Mouse (Mus musculus): ENCODE measurements around the gene Cep19. TPM values are rescaled to one million over a fixed set of nuclear protein-coding genes. Genes with fewer than 3 reads are reported as not detected.
A peak's percentile ranks its signal among the peaks of the same experiment; 100 is the strongest.

Gene Cep19
- total and polyA plus RNA-seq, 3 experiments = 8.6 to 9.8 (median 8.8) TPM

GRCm38 (mm10) chr16:32144592-32144991 is 45.0 kb downstream of the Cep19 start:
- Histone ChIP-seq H3K27ac (no peak overlapping the region), H3K79me2 (replicated peaks; ENCODE audit: control insufficient read depth, insufficient read depth, low read length) (no peaks in the 10 kb centered on the region), H3K9ac (ENCODE audit: low read depth, low read length) (no peak overlapping the region), H3K36me3 (ENCODE audit: control insufficient read depth, insufficient read depth, low read length) (no peaks in the 10 kb centered on the region), H3K27me3 (ENCODE audit: control insufficient read depth, insufficient read depth, low read length) (no peaks in the 10 kb centered on the region), H3K4me3 (no peak overlapping the region), H3K4me1 (ENCODE audit: control insufficient read depth, insufficient read depth, low read length) (no peaks in the 10 kb centered on the region)
- no peak for DNase-seq
- 93% methylated on average over 17 of the region's 17 CpGs for WGBS
- TF ChIP-seq CTCF (IDR thresholded peaks at IDR 0.05) (no peak), POLR2A (IDR thresholded peaks at IDR 0.05; ENCODE audit: insufficient read depth, low read depth, low read length) (no peak), EP300 (IDR thresholded peaks at IDR 0.05; ENCODE audit: insufficient read depth, low read depth, low read length) (no peak)
- intact Hi-C loops (cut with DNase I) = no loop called here

GRCm38 (mm10) chr16:32147589-32148207 is 48.1 kb downstream of the Cep19 start:
- intact Hi-C loops (cut with DNase I) = no loop called here
- Histone ChIP-seq H3K9ac (ENCODE audit: low read depth, low read length) (no peak overlapping the region), H3K27me3 (ENCODE audit: control insufficient read depth, insufficient read depth, low read length) (no peaks in the 10 kb centered on the region), H3K36me3 (ENCODE audit: control insufficient read depth, insufficient read depth, low read length) (no peaks in the 10 kb centered on the region), H3K27ac (peak overlapping the region; percentile 13), H3K79me2 (replicated peaks; ENCODE audit: control insufficient read depth, insufficient read depth, low read length) (no peaks in the 10 kb centered on the region), H3K4me1 (ENCODE audit: control insufficient read depth, insufficient read depth, low read length) (no peaks in the 10 kb centered on the region), H3K4me3 (no peak overlapping the region)
- DNase-seq = no peak
- 63% methylated on average over 11 of the region's 13 CpGs for WGBS
- TF ChIP-seq EP300 (IDR thresholded peaks at IDR 0.05; ENCODE audit: insufficient read depth, low read depth, low read length) (no peak), CTCF (IDR thresholded peaks at IDR 0.05) (0 out of 2 replicates have a peak, but pooled peaks have one; percentile 16), POLR2A (IDR thresholded peaks at IDR 0.05; ENCODE audit: insufficient read depth, low read depth, low read length) (no peak)

- no peak overlapping the region for H3K9ac ChIP-seq (ENCODE audit: low read depth, low read length)
Measured at GRCm38 (mm10) chr16:32153976-32154375, 54.4 kb downstream of the Cep19 start.

GRCm38 (mm10) chr16:32154437-32154836 is 54.8 kb downstream of the Cep19 start:
- Histone ChIP-seq H3K27me3 (ENCODE audit: control insufficient read depth, insufficient read depth, low read length) (no peaks in the 10 kb centered on the region), H3K4me3 (no peak overlapping the region), H3K4me1 (ENCODE audit: control insufficient read depth, insufficient read depth, low read length) (peaks cover 3% of the 10 kb centered on the region; the same call in 1 of the 2 replicates), H3K79me2 (replicated peaks; ENCODE audit: control insufficient read depth, insufficient read depth, low read length) (no peaks in the 10 kb centered on the region), H3K9ac (ENCODE audit: low read depth, low read length) (no peak overlapping the region), H3K27ac (no peak overlapping the region), H3K36me3 (ENCODE audit: control insufficient read depth, insufficient read depth, low read length) (no peaks in the 10 kb centered on the region)
- no peak for TF ChIP-seq POLR2A (IDR thresholded peaks at IDR 0.05; ENCODE audit: insufficient read depth, low read depth, low read length)
- no peak for TF ChIP-seq EP300 (IDR thresholded peaks at IDR 0.05; ENCODE audit: insufficient read depth, low read depth, low read length)
- TF ChIP-seq CTCF (IDR thresholded peaks at IDR 0.05) = no peak
- intact Hi-C loops (cut with DNase I) = no loop called here
- WGBS = 19% methylated on average over 13 of the region's 13 CpGs
- DNase-seq = no peak

More at GRCm38 (mm10) chr16:32153976-32154375, 54.4 kb downstream of the Cep19 start:
- Histone ChIP-seq H3K79me2 (replicated peaks; ENCODE audit: control insufficient read depth, insufficient read depth, low read length) (no peaks in the 10 kb centered on the region), H3K27me3 (ENCODE audit: control insufficient read depth, insufficient read depth, low read length) (no peaks in the 10 kb centered on the region), H3K4me3 (no peak overlapping the region), H3K4me1 (ENCODE audit: control insufficient read depth, insufficient read depth, low read length) (peaks cover 3% of the 10 kb centered on the region; the same call in 1 of the 2 replicates), H3K27ac (no peak overlapping the region), H3K36me3 (ENCODE audit: control insufficient read depth, insufficient read depth, low read length) (no peaks in the 10 kb centered on the region)
- TF ChIP-seq CTCF (IDR thresholded peaks at IDR 0.05) = no peak
- WGBS = 84% methylated on average over 1 of the region's 1 CpGs
- intact Hi-C loops (cut with DNase I) = no loop called here
- no peak for DNase-seq

GRCm38 (mm10) chr16:32156719-32157118 is 57.1 kb downstream of the Cep19 start:
- 28% methylated on average over 3 of the region's 3 CpGs for WGBS

GRCm38 (mm10) chr16:32157369-32157768 is 57.8 kb downstream of the Cep19 start:
- WGBS = 79% methylated on average over 2 of the region's 2 CpGs
- no peak overlapping the region for H3K4me3 ChIP-seq
- peaks cover 3% of the 10 kb centered on the region; the same call in 1 of the 2 replicates for H3K4me1 ChIP-seq (ENCODE audit: control insufficient read depth, insufficient read depth, low read length)
- DNase-seq = no peak
- H3K9ac ChIP-seq (ENCODE audit: low read depth, low read length) = no peak overlapping the region
- no peak for TF ChIP-seq POLR2A (IDR thresholded peaks at IDR 0.05; ENCODE audit: insufficient read depth, low read depth, low read length)
- TF ChIP-seq CTCF (IDR thresholded peaks at IDR 0.05) = no peak
- TF ChIP-seq EP300 (IDR thresholded peaks at IDR 0.05; ENCODE audit: insufficient read depth, low read depth, low read length) = no peak
- H3K36me3 ChIP-seq (ENCODE audit: control insufficient read depth, insufficient read depth, low read length) = no peaks in the 10 kb centered on the region
- no peaks in the 10 kb centered on the region for H3K27me3 ChIP-seq (ENCODE audit: control insufficient read depth, insufficient read depth, low read length)
- H3K27ac ChIP-seq = no peak overlapping the region
- no peaks in the 10 kb centered on the region for H3K79me2 ChIP-seq (replicated peaks; ENCODE audit: control insufficient read depth, insufficient read depth, low read length)
- intact Hi-C loops (cut with DNase I) = no loop called here

More at GRCm38 (mm10) chr16:32156719-32157118, 57.1 kb downstream of the Cep19 start:
- DNase-seq = no peak
- intact Hi-C loops (cut with DNase I) = no loop called here
- Histone ChIP-seq H3K9ac (ENCODE audit: low read depth, low read length) (no peak overlapping the region), H3K79me2 (replicated peaks; ENCODE audit: control insufficient read depth, insufficient read depth, low read length) (no peaks in the 10 kb centered on the region), H3K4me3 (no peak overlapping the region), H3K27ac (no peak overlapping the region), H3K4me1 (ENCODE audit: control insufficient read depth, insufficient read depth, low read length) (peaks cover 3% of the 10 kb centered on the region; the same call in 1 of the 2 replicates), H3K36me3 (ENCODE audit: control insufficient read depth, insufficient read depth, low read length) (no peaks in the 10 kb centered on the region), H3K27me3 (ENCODE audit: control insufficient read depth, insufficient read depth, low read length) (no peaks in the 10 kb centered on the region)
- TF ChIP-seq EP300 (IDR thresholded peaks at IDR 0.05; ENCODE audit: insufficient read depth, low read depth, low read length) (no peak), POLR2A (IDR thresholded peaks at IDR 0.05; ENCODE audit: insufficient read depth, low read depth, low read length) (no peak), CTCF (IDR thresholded peaks at IDR 0.05) (no peak)

Other genes with a start within 250 kb of the Cep19 start
- not detected for gene Meltf, start 221.0 kb upstream of the Cep19 start, total RNA-seq (2021)
- 0.23 TPM in 1 of 2 replicates, not detected in the other for gene Meltf, start 221.0 kb upstream of the Cep19 start, polyA plus RNA-seq (2012; rRNA removed)
- gene Pigz, start 165.9 kb upstream of the Cep19 start, total RNA-seq (2021) = 1 to 10 TPM; 1.7 to 2.3 TPM
- gene Pigz, start 165.9 kb upstream of the Cep19 start, polyA plus RNA-seq (2012; rRNA removed) = 2.4 and 2.9 TPM in 2 replicates
- gene 0610012G03Rik, start 151.3 kb upstream of the Cep19 start, total RNA-seq (2021) = 10 to 100 TPM; 69.9 to 75.4 TPM
- 86.3 and 88.9 TPM in 2 replicates for gene 0610012G03Rik, start 151.3 kb upstream of the Cep19 start, polyA plus RNA-seq (2012; rRNA removed)
- 10 to 100 TPM; 24.3 to 25.9 TPM for gene Ncbp2, start 151.3 kb upstream of the Cep19 start, total RNA-seq (2021)
- gene Ncbp2, start 151.3 kb upstream of the Cep19 start, polyA plus RNA-seq (2012; rRNA removed) = 7.9 and 17.5 TPM in 2 replicates
- 10 to 100 TPM; 10.5 to 12.8 TPM for gene Senp5, start 96.5 kb upstream of the Cep19 start, total RNA-seq (2021)
- 3.5 and 6.8 TPM in 2 replicates for gene Senp5, start 96.5 kb upstream of the Cep19 start, polyA plus RNA-seq (2012; rRNA removed)
- 10 to 100 TPM; 26.3 to 27.3 TPM for gene Pak2, start 20.5 kb upstream of the Cep19 start, total RNA-seq (2021)
- 9.6 and 15.3 TPM in 2 replicates for gene Pak2, start 20.5 kb upstream of the Cep19 start, polyA plus RNA-seq (2012; rRNA removed)
- 10 to 100 TPM; 21.0 to 21.2 TPM for gene Pigx, start 60 bp upstream of the Cep19 start, total RNA-seq (2021)
- gene Pigx, start 60 bp upstream of the Cep19 start, polyA plus RNA-seq (2012; rRNA removed) = 12.4 and 23.2 TPM in 2 replicates
- 1 to 10 TPM; 3.9 to 4.7 TPM for gene Nrros, start 65.8 kb downstream of the Cep19 start, total RNA-seq (2021)
- gene Nrros, start 65.8 kb downstream of the Cep19 start, polyA plus RNA-seq (2012; rRNA removed) = 9.1 and 9.5 TPM in 2 replicates
- not detected for gene Bex6, start 80.0 kb downstream of the Cep19 start, total RNA-seq (2021)
- gene Bex6, start 80.0 kb downstream of the Cep19 start, polyA plus RNA-seq (2012; rRNA removed) = not detected in 2 replicates
- 10 to 100 TPM; 10.8 to 13.5 TPM for gene Fbxo45, start 147.4 kb downstream of the Cep19 start, total RNA-seq (2021)
- gene Fbxo45, start 147.4 kb downstream of the Cep19 start, polyA plus RNA-seq (2012; rRNA removed) = 3.3 and 6.2 TPM in 2 replicates
- gene Wdr53, start 147.4 kb downstream of the Cep19 start, total RNA-seq (2021) = 1 to 10 TPM; 7.6 TPM
- gene Wdr53, start 147.4 kb downstream of the Cep19 start, polyA plus RNA-seq (2012; rRNA removed) = 3.3 and 8.1 TPM in 2 replicates
- 10 to 100 TPM; 25.2 to 29.6 TPM for gene Smco1, start 171.7 kb downstream of the Cep19 start, total RNA-seq (2021)
- 10.9 and 23.4 TPM in 2 replicates for gene Smco1, start 171.7 kb downstream of the Cep19 start, polyA plus RNA-seq (2012; rRNA removed)
- 10 to 100 TPM; 12.2 to 14.0 TPM for gene Rnf168, start 177.7 kb downstream of the Cep19 start, total RNA-seq (2021)
- gene Rnf168, start 177.7 kb downstream of the Cep19 start, polyA plus RNA-seq (2012; rRNA removed) = 4.6 and 9.6 TPM in 2 replicates
- gene Ubxn7, start 232.5 kb downstream of the Cep19 start, total RNA-seq (2021) = 10 to 100 TPM; 23.6 to 26.8 TPM
- 4.8 and 8.3 TPM in 2 replicates for gene Ubxn7, start 232.5 kb downstream of the Cep19 start, polyA plus RNA-seq (2012; rRNA removed)